Mouse (Mus musculus) heart, postnatal 14 days (tissue): ENCODE data around the gene Angptl7. TPM values are rescaled to one million over a fixed set of nuclear protein-coding genes. Genes with fewer than 3 reads are reported as not detected.
A peak's percentile ranks its signal among the peaks of the same experiment; 100 is the strongest.

ENCODE experiments used
- DNase-seq, 2 experiments: peaks; one replicate each; pipeline ENCODE4 v3.0.0; 2021 to 2022
- intact Hi-C: fragments of 180-260 bp; cut with DNase I; formaldehyde crosslinking; loops from one replicate; pipeline ENCODE4 v1.15.1; 2025
- total RNA-seq, 2 experiments: library from RNA; stranded (reverse); gene quantifications; 2 replicates each; pipeline ENCODE4 v1.2.3; 2021

The Angptl7 gene
- total RNA-seq, 2 experiments from 2014 or later = 2.8 to 5.7 TPM

- intact Hi-C loops = no loop called here
- DNase-seq = no peak
Observed at GRCm38 (mm10) chr4:148461772-148462171, 38.5 kb downstream of the Angptl7 start.

- intact Hi-C loops = no loop called here
- DNase-seq = no peak
Observed at GRCm38 (mm10) chr4:148460656-148461284, 39.5 kb downstream of the Angptl7 start.

- intact Hi-C loops = no loop called here
- no peak for DNase-seq
Observed at GRCm38 (mm10) chr4:148455477-148456025, 44.7 kb downstream of the Angptl7 start.

- no peak for DNase-seq
- intact Hi-C loops = no loop called here
Observed at GRCm38 (mm10) chr4:148453707-148454106, 46.6 kb downstream of the Angptl7 start.

GRCm38 (mm10) chr4:148448853-148449245 lies 51.4 kb downstream of the Angptl7 start:
- intact Hi-C loops = no loop called here
- peak in 1 of 2 experiments; percentile 44 for DNase-seq

- intact Hi-C loops = no loop called here
- DNase-seq = peak; percentile 91 to 93
Observed at GRCm38 (mm10) chr4:148448179-148448852, 51.9 kb downstream of the Angptl7 start, which contains the start of gene Mtor. Gene Mtor (plus strand): TSS chr4:148448611.

Other genes with a start within 250 kb of the Angptl7 start
- gene Disp3, start 212.5 kb downstream of the Angptl7 start, total RNA-seq = not detected
- gene Ubiad1, start 55.7 kb downstream of the Angptl7 start, total RNA-seq = 10 to 100 TPM; 18.9 to 22.1 TPM
- gene Mtor, start 51.8 kb downstream of the Angptl7 start, total RNA-seq = 10 to 100 TPM; 46.6 to 51.9 TPM
- 10 to 100 TPM; 45.7 to 46.5 TPM for gene Exosc10, start 58.0 kb upstream of the Angptl7 start, total RNA-seq
- 10 to 100 TPM; 14.3 to 19.8 TPM for gene Srm, start 91.0 kb upstream of the Angptl7 start, total RNA-seq
- under 1 TPM; 0.32 to 0.43 TPM for gene Masp2, start 102.1 kb upstream of the Angptl7 start, total RNA-seq
- gene Tardbp, start 126.6 kb upstream of the Angptl7 start, total RNA-seq = 100 to 1,000 TPM; 136 to 161 TPM
- 1 to 10 TPM; 3.1 to 4.0 TPM for gene Gm572, start 142.9 kb upstream of the Angptl7 start, total RNA-seq